Mouse (Mus musculus) intestine, embryonic 14.5 days (tissue): ENCODE measurements at regions not wholly inside any gene's neighbourhood (a gene's known extent, or its start where the extent isn't known, plus 50 kb on each side); places are given as distances from the start of the nearest gene placed in this dataset.

Source experiments
- ATAC-seq: fragments of 200-750 bp; cut with Nextera tagmentation; replicated peaks from 2 replicates; pipeline ENCODE4 v1.8.0; 2017; ENCODE audit warnings: low read depth, moderate number of reproducible peaks, moderate TSS enrichment, moderate library complexity; ENCODE audit not compliant: low FRiP score, low TSS enrichment
- DNase-seq: peaks from one replicate; pipeline ENCODE4 v3.0.0-alpha.2; 2018; ENCODE audit warnings: low spot score
- H3K27ac ChIP-seq: fragments of 300-500 bp; sonication (generic); 2 replicates; pipeline ENCODE4 v1.5.1; 2014; ENCODE audit warnings: low read depth, mild to moderate bottlenecking, control low read depth
- H3K27me3 ChIP-seq: fragments of 300-500 bp; sonication (generic); replicated peaks from 2 replicates; pipeline ENCODE4 v1.6.1; 2014; ENCODE audit warnings: low read length, control low read depth; ENCODE audit not compliant: control insufficient read depth, insufficient read depth
- H3K36me3 ChIP-seq: fragments of 300-500 bp; sonication (generic); 2 replicates; pipeline ENCODE4 v1.6.1; 2014; ENCODE audit warnings: low read length, control low read depth; ENCODE audit not compliant: control insufficient read depth, insufficient read depth
- H3K4me1 ChIP-seq: fragments of 300-500 bp; sonication (generic); replicated peaks from 2 replicates; pipeline ENCODE4 v1.6.1; 2014; ENCODE audit warnings: low read length, control low read depth, mixed read lengths; ENCODE audit not compliant: control insufficient read depth, insufficient read depth
- H3K4me2 ChIP-seq: fragments of 300-500 bp; sonication (generic); 2 replicates; pipeline ENCODE4 v1.6.1; 2014; ENCODE audit warnings: low read length
- H3K4me3 ChIP-seq: fragments of 300-500 bp; sonication (generic); 2 replicates; pipeline ENCODE4 v1.5.1; 2014; ENCODE audit warnings: low read depth, low read length, control low read depth, mixed read lengths
- H3K9ac ChIP-seq: fragments of 300-500 bp; sonication (generic); 2 replicates; pipeline ENCODE4 v1.6.1; 2014; ENCODE audit warnings: mild to moderate bottlenecking, low read length
- H3K9me3 ChIP-seq: fragments of 300-500 bp; sonication (generic); 2 replicates; pipeline ENCODE4 v1.6.1; 2016; ENCODE audit warnings: low read length, control low read depth; ENCODE audit not compliant: control insufficient read depth
- WGBS: fragments of 180-500 bp; shearing (Covaris S2); extraction: QIAGEN DNeasy Blood & Tissue Kit; methylation state at CpG from one replicate; pipeline ENCODE4 v1.1.7; 2014; 5-methylcytosine and 5-hydroxymethylcytosine counted together

DNA sequence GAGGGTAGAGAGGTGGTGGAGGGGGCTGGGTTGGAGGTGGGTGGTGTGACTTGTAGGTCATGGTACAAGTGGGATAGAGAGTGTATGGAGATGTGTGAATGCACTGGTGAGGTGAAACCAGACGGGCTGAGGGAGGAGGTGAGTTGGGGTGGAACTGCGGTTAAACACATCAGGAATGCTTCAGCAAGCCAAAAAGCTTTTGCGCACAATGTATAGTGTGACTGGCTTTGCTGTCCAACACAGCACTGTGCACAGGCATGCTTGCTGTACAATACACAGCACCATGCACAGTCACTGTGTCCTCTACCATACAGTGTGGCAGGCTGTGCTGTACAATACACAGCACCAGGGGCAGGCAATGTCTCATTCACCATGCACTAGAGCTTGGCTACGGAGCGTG lies 223.6 kb downstream of the Eipr1 start:
- no peak overlapping the region for H3K27ac ChIP-seq
- no peak for ATAC-seq
- no peaks in the 10 kb centered on the region for H3K9me3 ChIP-seq
- H3K4me1 ChIP-seq, result no peaks in the 10 kb centered on the region
- H3K9ac ChIP-seq, result no peak overlapping the region
- WGBS, result 91% methylated on average over 5 of the region's 5 CpGs
- no peak overlapping the region for H3K4me3 ChIP-seq
- H3K4me2 ChIP-seq, result no peak overlapping the region
- H3K27me3 ChIP-seq, result no peaks in the 10 kb centered on the region
- H3K36me3 ChIP-seq, result no peaks in the 10 kb centered on the region
- DNase-seq, result no peak

GRCm38 (mm10) chr12:28979679-28980078 lies 228.1 kb downstream of the Eipr1 start:
- DNase-seq (no peak), ATAC-seq (no peak)
- H3K4me3 ChIP-seq, result no peak overlapping the region
- no peaks in the 10 kb centered on the region for H3K4me1 ChIP-seq
- no peaks in the 10 kb centered on the region for H3K27me3 ChIP-seq
- H3K9me3 ChIP-seq, result no peaks in the 10 kb centered on the region
- WGBS, result 79% methylated on average over 7 of the region's 7 CpGs
- no peak overlapping the region for H3K27ac ChIP-seq
- H3K36me3 ChIP-seq, result no peaks in the 10 kb centered on the region
- H3K9ac ChIP-seq, result no peak overlapping the region
- H3K4me2 ChIP-seq, result no peak overlapping the region

- ATAC-seq (no peak), DNase-seq (no peak)
- no peak overlapping the region for H3K4me3 ChIP-seq
- no peak overlapping the region for H3K9ac ChIP-seq
- no peak overlapping the region for H3K27ac ChIP-seq
- H3K4me2 ChIP-seq, result no peak overlapping the region
- WGBS, result 56% methylated on average over 7 of the region's 7 CpGs
- H3K36me3 ChIP-seq, result no peaks in the 10 kb centered on the region
- no peaks in the 10 kb centered on the region for H3K9me3 ChIP-seq
- H3K4me1 ChIP-seq, result no peaks in the 10 kb centered on the region
- no peaks in the 10 kb centered on the region for H3K27me3 ChIP-seq
Measured at GRCm38 (mm10) chr12:28986214-28986613, 234.6 kb downstream of the Eipr1 start.

- Histone ChIP-seq H3K4me2 (no peak overlapping the region), H3K27me3 (no peaks in the 10 kb centered on the region), H3K4me1 (peaks cover 10% of the 10 kb centered on the region; the same call in 1 of the 2 replicates), H3K4me3 (no peak overlapping the region), H3K36me3 (no peaks in the 10 kb centered on the region), H3K9me3 (no peaks in the 10 kb centered on the region), H3K9ac (no peak overlapping the region), H3K27ac (no peak overlapping the region)
- 23% methylated on average over 15 of the region's 15 CpGs for WGBS
- ATAC-seq, result no peak
- DNase-seq, result no peak
Measured at GRCm38 (mm10) chr12:28997474-28998192, 246.0 kb downstream of the Eipr1 start.

DNA sequence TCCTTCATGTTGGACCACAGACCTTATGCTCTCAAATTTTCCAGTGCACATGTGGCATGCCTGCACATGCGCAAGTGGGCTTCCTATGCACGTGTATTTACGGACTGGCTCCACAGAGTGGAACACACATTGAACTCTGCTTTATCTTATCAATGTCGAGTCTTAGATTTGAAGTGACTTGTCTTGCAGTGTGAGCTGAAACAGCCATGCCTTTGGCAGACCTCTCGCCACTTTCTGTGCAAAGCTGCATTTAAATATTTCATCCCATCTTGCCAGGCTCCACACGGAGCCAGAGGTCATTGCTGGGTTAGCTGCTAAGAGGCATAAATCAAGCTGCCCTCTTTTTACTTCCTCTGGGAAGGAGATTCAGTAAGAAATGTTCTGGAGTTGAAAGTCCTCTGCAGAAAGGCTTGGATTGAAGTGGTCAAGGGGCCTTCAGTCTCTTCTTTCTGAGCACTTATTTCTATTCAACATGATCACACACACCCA lies 248.4 kb downstream of the Eipr1 start:
- ATAC-seq (no peak), DNase-seq (peak; percentile 54)

GRCm38 (mm10) chr12:29004504-29004903 lies 252.9 kb downstream of the Eipr1 start:
- Histone ChIP-seq H3K4me3 (no peak overlapping the region), H3K9me3 (no peaks in the 10 kb centered on the region), H3K9ac (no peak overlapping the region), H3K4me2 (no peak overlapping the region), H3K27me3 (no peaks in the 10 kb centered on the region), H3K4me1 (peaks cover 10% of the 10 kb centered on the region; the same call in 1 of the 2 replicates), H3K27ac (no peak overlapping the region), H3K36me3 (no peaks in the 10 kb centered on the region)
- ATAC-seq (no peak), DNase-seq (no peak)
- WGBS, result 89% methylated on average over 13 of the region's 13 CpGs

More for the DNA sequence above, 248.4 kb downstream of the Eipr1 start:
- no peak overlapping the region for H3K4me2 ChIP-seq
- H3K4me3 ChIP-seq, result no peak overlapping the region
- WGBS, result 25% methylated on average over 6 of the region's 6 CpGs
- H3K4me1 ChIP-seq, result peaks cover 10% of the 10 kb centered on the region; the same call in 1 of the 2 replicates
- H3K9ac ChIP-seq, result no peak overlapping the region
- peak overlapping the region; percentile 59; the same call in 1 of the 2 replicates for H3K27ac ChIP-seq
- no peaks in the 10 kb centered on the region for H3K36me3 ChIP-seq
- no peaks in the 10 kb centered on the region for H3K9me3 ChIP-seq
- no peaks in the 10 kb centered on the region for H3K27me3 ChIP-seq

DNA sequence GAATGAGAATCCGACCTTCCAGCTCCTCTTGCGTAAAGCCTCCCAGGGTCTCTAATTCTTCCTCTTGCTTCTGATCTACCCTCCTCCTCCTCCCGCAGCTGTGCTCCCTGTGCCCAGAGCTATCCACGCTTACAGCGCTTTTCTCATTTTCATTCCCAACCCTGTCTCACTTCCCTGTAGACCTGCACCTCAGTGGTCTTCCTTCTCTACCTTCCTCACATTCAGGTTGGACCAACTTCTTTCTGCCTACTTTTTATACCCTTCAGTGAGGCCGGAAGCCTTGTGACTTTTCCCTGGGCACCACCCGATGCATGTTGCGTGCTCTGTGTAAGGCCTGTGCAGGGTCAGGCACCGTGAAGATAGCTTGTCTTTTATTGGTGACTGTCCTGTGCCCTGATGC lies 263.0 kb downstream of the Eipr1 start:
- no peak overlapping the region for H3K27ac ChIP-seq
- no peak overlapping the region for H3K9ac ChIP-seq
- ATAC-seq, result no peak

GRCm38 (mm10) chr12:29015200-29015862 lies 263.7 kb downstream of the Eipr1 start:
- no peak overlapping the region for H3K4me3 ChIP-seq
- no peak overlapping the region for H3K27ac ChIP-seq
- DNase-seq, result no peak
- H3K9me3 ChIP-seq, result no peaks in the 10 kb centered on the region
- H3K36me3 ChIP-seq, result no peaks in the 10 kb centered on the region
- no peaks in the 10 kb centered on the region for H3K4me1 ChIP-seq
- WGBS, result 44% methylated on average over 10 of the region's 10 CpGs
- no peak overlapping the region for H3K9ac ChIP-seq
- no peak overlapping the region for H3K4me2 ChIP-seq
- H3K27me3 ChIP-seq, result no peaks in the 10 kb centered on the region
- ATAC-seq, result no peak

More for the DNA sequence above, 263.0 kb downstream of the Eipr1 start:
- Histone ChIP-seq H3K9me3 (no peaks in the 10 kb centered on the region), H3K4me2 (no peak overlapping the region), H3K4me1 (no peaks in the 10 kb centered on the region), H3K4me3 (no peak overlapping the region), H3K36me3 (no peaks in the 10 kb centered on the region), H3K27me3 (no peaks in the 10 kb centered on the region)
- WGBS, result 90% methylated on average over 9 of the region's 9 CpGs
- no peak for DNase-seq
